Comparison of ENCODE assay signal across 14 mouse cellular contexts in the genomic region with DNA sequence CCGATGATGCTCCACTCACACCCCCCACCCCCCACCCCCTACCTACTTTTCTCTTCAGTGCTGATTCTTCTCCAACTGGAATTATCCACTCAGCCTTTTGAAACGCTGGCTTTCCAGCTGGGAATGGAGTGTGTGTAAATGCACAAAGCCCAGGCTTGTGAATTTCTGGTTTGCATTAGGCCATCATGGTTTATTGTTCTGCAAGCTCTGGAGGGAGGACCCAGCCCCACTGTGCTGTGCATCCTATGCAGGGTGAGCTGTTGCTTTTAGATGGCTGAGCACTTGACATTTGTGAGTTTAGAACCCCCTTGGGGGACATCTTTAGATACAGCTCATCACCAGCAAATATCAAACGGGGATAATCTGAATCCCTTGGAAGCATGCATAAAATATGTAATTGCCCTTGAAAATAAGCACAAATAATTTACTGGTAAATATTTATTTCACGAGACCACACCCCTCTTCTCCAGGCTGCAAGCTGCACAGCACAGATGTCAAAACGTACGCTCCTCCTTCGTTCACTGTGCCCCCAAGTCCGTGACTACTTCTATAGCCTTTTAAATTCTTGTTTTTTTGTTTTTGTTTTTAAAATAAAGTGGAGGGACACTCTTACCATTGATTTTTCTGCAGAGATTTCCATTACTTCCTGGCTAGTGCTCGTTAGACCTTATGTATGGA.
DNase-seq lines count a peak whose midpoint lies in the region; ATAC-seq lines count a peak whose summit lies in the region.
"Had no signal": no experiment of that assay in that cellular context is flagged by ENCODE, and none has a peak within 500 bp of the region (broad histone marks: within the 10 kb centered on the region; RNA-seq: fewer than 3 reads in every experiment).

No protein-coding gene starts in this region.

- H3K9me3 ChIP-seq in hindbrain, embryonic 14.5 days (ENCODE audit: control insufficient read depth, low read length), result no peaks in the 10 kb centered on the region
- H3K9me3 ChIP-seq in hindbrain, embryonic 11.5 days (ENCODE audit: control insufficient read depth, low read length), result no peaks in the 10 kb centered on the region
- H3K9me3 ChIP-seq in embryonic facial prominence, embryonic 14.5 days (ENCODE audit: control insufficient read depth, low read length), result peaks cover 11% of the 10 kb centered on the region; the same call in 1 of the 2 replicates
- H3K9me3 ChIP-seq in limb, embryonic 10.5 days (replicated peaks), result no peaks in the 10 kb centered on the region
- H3K9me3 ChIP-seq in neural tube, embryonic 14.5 days (ENCODE audit: control insufficient read depth, low read length), result no peaks in the 10 kb centered on the region
- H3K9me3 ChIP-seq: heart, embryonic 10.5 days had no signal

- H3K4me2 ChIP-seq in hindbrain, embryonic 14.5 days (replicated peaks), result no peak overlapping the region
- H3K4me2 ChIP-seq in hindbrain, embryonic 11.5 days (replicated peaks; ENCODE audit: low read depth, low read length), result no peak overlapping the region
- peak overlapping the region; percentile 39 for H3K4me2 ChIP-seq in embryonic facial prominence, embryonic 14.5 days (ENCODE audit: low read depth, low read length)
- no peak overlapping the region for H3K4me2 ChIP-seq in neural tube, embryonic 14.5 days (ENCODE audit: low read depth, low read length)

- ATAC-seq in hindbrain, embryonic 14.5 days (ENCODE audit: low FRiP score), result 0 out of 2 replicates have a peak, but pooled peaks have one; percentile 34
- ATAC-seq in hindbrain, embryonic 11.5 days (ENCODE audit: low FRiP score), result no peak
- ATAC-seq in embryonic facial prominence, embryonic 14.5 days (ENCODE audit: low read depth), result 0 out of 2 replicates have a peak, but pooled peaks have one; percentile 33
- ATAC-seq in neural tube, embryonic 14.5 days (ENCODE audit: low read depth), result peak; percentile 88

- H3K36me3 ChIP-seq in hindbrain, embryonic 14.5 days (replicated peaks; ENCODE audit: control insufficient read depth, insufficient read depth), result no peaks in the 10 kb centered on the region
- no peaks in the 10 kb centered on the region for H3K36me3 ChIP-seq in hindbrain, embryonic 11.5 days (ENCODE audit: control insufficient read depth, insufficient read depth, low read length)
- H3K36me3 ChIP-seq in embryonic facial prominence, embryonic 14.5 days (ENCODE audit: control insufficient read depth, insufficient read depth, low read length), result no peaks in the 10 kb centered on the region
- no peaks in the 10 kb centered on the region for H3K36me3 ChIP-seq in limb, embryonic 10.5 days
- no peaks in the 10 kb centered on the region for H3K36me3 ChIP-seq in neural tube, embryonic 14.5 days (ENCODE audit: control insufficient read depth, insufficient read depth, low read length)
- H3K36me3 ChIP-seq: heart, embryonic 10.5 days had no signal

- H3K27me3 ChIP-seq in hindbrain, embryonic 14.5 days (ENCODE audit: control insufficient read depth, insufficient read depth, low read length), result no peaks in the 10 kb centered on the region
- no peaks in the 10 kb centered on the region for H3K27me3 ChIP-seq in hindbrain, embryonic 11.5 days (ENCODE audit: control insufficient read depth, insufficient read depth, low read length)
- H3K27me3 ChIP-seq in embryonic facial prominence, embryonic 14.5 days (replicated peaks; ENCODE audit: control insufficient read depth, insufficient read depth, low read length), result no peaks in the 10 kb centered on the region
- H3K27me3 ChIP-seq in limb, embryonic 10.5 days (ENCODE audit: low read depth, poor library complexity, severe bottlenecking), result no peaks in the 10 kb centered on the region
- no peaks in the 10 kb centered on the region for H3K27me3 ChIP-seq in neural tube, embryonic 14.5 days (ENCODE audit: control insufficient read depth, insufficient read depth, low read length)

- H3K4me3 ChIP-seq in hindbrain, embryonic 14.5 days (replicated peaks; ENCODE audit: low read length), result no peak overlapping the region
- H3K4me3 ChIP-seq in hindbrain, embryonic 11.5 days (ENCODE audit: low read depth, low read length), result no peak overlapping the region
- no peak overlapping the region for H3K4me3 ChIP-seq in embryonic facial prominence, embryonic 14.5 days (ENCODE audit: low read depth, low read length)
- H3K4me3 ChIP-seq in limb, embryonic 10.5 days, result no peak overlapping the region
- H3K4me3 ChIP-seq in neural tube, embryonic 14.5 days (ENCODE audit: low read depth, low read length), result no peak overlapping the region
- H3K4me3 ChIP-seq: heart, embryonic 10.5 days; left cerebral cortex, adult 2 months had no signal

- H3K4me1 ChIP-seq in hindbrain, embryonic 14.5 days (replicated peaks; ENCODE audit: control insufficient read depth, insufficient read depth, low read length), result no peaks in the 10 kb centered on the region
- H3K4me1 ChIP-seq in hindbrain, embryonic 11.5 days (replicated peaks; ENCODE audit: control insufficient read depth, insufficient read depth, low read length), result no peaks in the 10 kb centered on the region
- peaks cover 10% of the 10 kb centered on the region for H3K4me1 ChIP-seq in embryonic facial prominence, embryonic 14.5 days (ENCODE audit: control insufficient read depth, insufficient read depth, low read length)
- H3K4me1 ChIP-seq in limb, embryonic 10.5 days, result peaks cover 13% of the 10 kb centered on the region
- peaks cover 5% of the 10 kb centered on the region; the same call in 1 of the 2 replicates for H3K4me1 ChIP-seq in neural tube, embryonic 14.5 days (ENCODE audit: control insufficient read depth, insufficient read depth, low read length)
- H3K4me1 ChIP-seq: heart, embryonic 10.5 days had no signal

- no peak overlapping the region for H3K27ac ChIP-seq in hindbrain, embryonic 14.5 days
- no peak overlapping the region for H3K27ac ChIP-seq in hindbrain, embryonic 11.5 days (ENCODE audit: low read depth, low read length)
- peak overlapping the region; percentile 77 for H3K27ac ChIP-seq in embryonic facial prominence, embryonic 14.5 days (replicated peaks; ENCODE audit: low read depth, low read length)
- peak overlapping the region; percentile 72 for H3K27ac ChIP-seq in limb, embryonic 10.5 days
- H3K27ac ChIP-seq in neural tube, embryonic 14.5 days (ENCODE audit: low read depth, low read length), result peak overlapping the region; percentile 2; the same call in 1 of the 2 replicates
- H3K27ac ChIP-seq: heart, embryonic 10.5 days; left cerebral cortex, adult 2 months; liver, embryonic 14.5 days had no signal

- WGBS in hindbrain, embryonic 14.5 days, result 57% methylated on average over 9 of the region's 9 CpGs
- 69% methylated on average over 9 of the region's 9 CpGs for WGBS in hindbrain, embryonic 11.5 days
- WGBS in embryonic facial prominence, embryonic 14.5 days, result 38% methylated on average over 9 of the region's 9 CpGs
- 70% methylated on average over 9 of the region's 9 CpGs for WGBS in limb, embryonic 10.5 days
- 35% methylated on average over 9 of the region's 9 CpGs for WGBS in neural tube, embryonic 14.5 days

- no peak overlapping the region for H3K9ac ChIP-seq in hindbrain, embryonic 14.5 days
- H3K9ac ChIP-seq in hindbrain, embryonic 11.5 days (ENCODE audit: low read depth, low read length), result no peak overlapping the region
- 0 out of 2 replicates have a peak overlapping the region, but pooled peaks have one; percentile 31 for H3K9ac ChIP-seq in embryonic facial prominence, embryonic 14.5 days (ENCODE audit: low read depth, low read length)
- no peak overlapping the region for H3K9ac ChIP-seq in neural tube, embryonic 14.5 days (replicated peaks; ENCODE audit: low read depth, low read length)
- H3K9ac ChIP-seq: liver, embryonic 14.5 days had no signal

- no peak for DNase-seq in hindbrain, embryonic 14.5 days (ENCODE audit: low spot score)
- DNase-seq in hindbrain, embryonic 11.5 days (ENCODE audit: low spot score), result no peak
- DNase-seq in embryonic facial prominence, embryonic 14.5 days (ENCODE audit: low spot score), result peak; percentile 79
- DNase-seq in limb, embryonic 10.5 days (ENCODE audit: low spot score), result peak; percentile 37
- DNase-seq in natural killer cell, adult 2 months (ENCODE audit: low spot score in 2 of 2), result no peak
- DNase-seq in lung, postnatal 4 days, result no peak
- DNase-seq: cerebellum, adult 18-20 months; heart, postnatal 36 days; kidney, adult 8-10 months; lung, postnatal 36 days had no signal

Comparison
In these comparisons a context has a peak if more than half of its experiments do, and no peak if none do; other contexts are left out.
1. DNase-seq: peak in embryonic facial prominence, embryonic 14.5 days (single experiment) and limb, embryonic 10.5 days (single experiment); none in hindbrain, embryonic 14.5 days (single experiment), hindbrain, embryonic 11.5 days (single experiment), natural killer cell, adult 2 months (0 of 2) and lung, postnatal 4 days (0 of 2).
2. H3K27ac ChIP-seq: peak in embryonic facial prominence, embryonic 14.5 days (single experiment), limb, embryonic 10.5 days (single experiment) and neural tube, embryonic 14.5 days (single experiment); none in hindbrain, embryonic 14.5 days (single experiment) and hindbrain, embryonic 11.5 days (single experiment).